Mouse (Mus musculus) G1E-ER4 (cell line): ENCODE measurements around the gene Aqp7. TPM values are rescaled to one million over a fixed set of nuclear protein-coding genes. Genes with fewer than 3 reads are reported as not detected.

Source experiments
- GATA1 ChIP-seq: IDR thresholded peaks from one replicate; pipeline ENCODE4 v1.8.0; 2012; ENCODE audit warnings: low read length, inconsistent platforms
- polyA plus RNA-seq: library from polyadenylated mRNA; stranded (reverse); fragments of >175 nt; gene quantifications from 2 replicates; pipeline ENCODE4 v1.2.3, GENCODE M21; 2012

Gene Aqp7
- not detected in 2 replicates for polyA plus RNA-seq

- no peak for TF ChIP-seq GATA1
Observed at GRCm38 (mm10) chr4:41047524-41048271, at the start of gene Aqp7. Gene Aqp7 (minus strand): TSS chr4:41048139.

- TF ChIP-seq GATA1, result no peak
Observed at GRCm38 (mm10) chr4:41097381-41097780, 49.4 kb upstream of the Aqp7 start.

GRCm38 (mm10) chr4:41096794-41097193, 48.9 kb upstream of the Aqp7 start:
- TF ChIP-seq GATA1, result no peak

GRCm38 (mm10) chr4:41096169-41096568, 48.2 kb upstream of the Aqp7 start:
- TF ChIP-seq GATA1, result no peak

GRCm38 (mm10) chr4:41094361-41094760, 46.4 kb upstream of the Aqp7 start:
- TF ChIP-seq GATA1, result no peak

GRCm38 (mm10) chr4:41092958-41093357, 45.0 kb upstream of the Aqp7 start:
- TF ChIP-seq GATA1, result no peak

- TF ChIP-seq GATA1, result no peak
Observed at GRCm38 (mm10) chr4:41091391-41091790, 43.5 kb upstream of the Aqp7 start.

GRCm38 (mm10) chr4:41089705-41090104, 41.8 kb upstream of the Aqp7 start:
- TF ChIP-seq GATA1, result no peak

- TF ChIP-seq GATA1, result no peak
Observed at GRCm38 (mm10) chr4:41089189-41089588, 41.2 kb upstream of the Aqp7 start.

GRCm38 (mm10) chr4:41087459-41088298, 39.7 kb upstream of the Aqp7 start:
- TF ChIP-seq GATA1, result peak; percentile 78

GRCm38 (mm10) chr4:41086947-41087346, 39.0 kb upstream of the Aqp7 start:
- TF ChIP-seq GATA1, result no peak

GRCm38 (mm10) chr4:41084819-41085218, 36.9 kb upstream of the Aqp7 start:
- no peak for TF ChIP-seq GATA1

GRCm38 (mm10) chr4:41081733-41082132, 33.8 kb upstream of the Aqp7 start:
- TF ChIP-seq GATA1, result no peak

- no peak for TF ChIP-seq GATA1
Observed at GRCm38 (mm10) chr4:41078726-41079125, 30.8 kb upstream of the Aqp7 start.

GRCm38 (mm10) chr4:41074461-41074860, 26.5 kb upstream of the Aqp7 start:
- no peak for TF ChIP-seq GATA1

GRCm38 (mm10) chr4:41073008-41073817, 25.3 kb upstream of the Aqp7 start:
- no peak for TF ChIP-seq GATA1
